Comparison of ENCODE assay signal across 9 mouse cellular contexts in the genomic region with DNA sequence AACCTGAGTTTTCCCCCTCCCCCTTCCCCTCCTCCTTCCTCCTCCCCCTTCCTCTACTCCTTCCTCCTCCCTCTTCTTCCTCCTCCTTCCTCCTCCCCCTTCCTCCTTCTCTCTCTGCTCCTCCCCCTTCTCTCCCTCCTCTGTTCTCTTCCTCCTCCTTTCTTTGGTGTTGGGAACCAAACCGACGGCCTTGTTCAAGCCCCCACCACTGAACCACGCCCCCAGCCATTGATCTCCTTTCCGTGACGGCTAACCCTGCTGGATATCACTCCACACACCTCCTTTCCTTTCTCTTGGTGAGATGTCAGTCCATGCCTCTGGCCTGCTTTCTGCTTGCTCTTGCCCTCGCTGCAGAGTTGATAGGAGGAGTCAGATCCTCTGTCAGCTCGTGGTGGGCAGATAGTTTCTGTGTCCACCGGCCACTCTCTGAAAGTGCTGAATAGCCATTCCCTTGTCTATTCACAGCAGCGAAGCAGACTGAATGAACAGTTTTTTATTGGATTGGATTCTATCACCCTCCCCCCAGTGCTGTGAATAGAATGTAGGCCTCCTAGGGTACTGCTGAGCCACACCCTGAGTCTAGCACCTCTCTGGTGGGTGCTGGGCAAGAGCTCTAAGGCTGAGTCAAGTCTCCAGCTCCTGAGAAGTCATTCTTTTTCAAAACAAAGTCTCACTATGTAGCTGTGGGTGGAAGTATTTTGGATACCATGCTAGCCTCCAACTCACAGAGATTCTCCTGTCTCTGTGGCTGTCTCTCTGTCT. TPM values are rescaled to one million over a fixed set of nuclear protein-coding genes. Genes with fewer than 3 reads are reported as not detected.
DNase-seq lines count a peak whose midpoint lies in the region; ATAC-seq and TF ChIP-seq lines count a peak whose summit lies in the region.
"Had no signal": no experiment of that assay in that cellular context is flagged by ENCODE, and none has a peak within 500 bp of the region (broad histone marks: within the 10 kb centered on the region; RNA-seq: fewer than 3 reads in every experiment).

A gene (minus strand): TSS at position 416 of the 762 bp plus-strand sequence.

- ATAC-seq in forebrain, embryonic 13.5 days: no peak
- no peak; the same call in 1 of the 2 replicates for ATAC-seq in forebrain, embryonic 15.5 days (replicated peaks)
- peak; percentile 11; the same call in 1 of the 2 replicates for ATAC-seq in embryonic facial prominence, embryonic 14.5 days (ENCODE audit: low read depth)
- no peak for ATAC-seq in liver, embryonic 14.5 days (ENCODE audit: insufficient read depth)

- DNase-seq in CD4-positive, CD25-positive, alpha-beta regulatory T cell, adult 2 months (ENCODE audit: low read depth, low spot score): peak; percentile 69
- peak; percentile 30 for DNase-seq in embryonic facial prominence, embryonic 14.5 days (ENCODE audit: low spot score)
- no peak for DNase-seq in liver, embryonic 14.5 days (ENCODE audit: low read depth in 3 of 3, low spot score in 3 of 3)
- peak; percentile 18 for DNase-seq in splenic B cell, adult 2 months (ENCODE audit: low read depth, low spot score)
- no peak for DNase-seq in cerebellum, adult 9-10 months
- DNase-seq in frontal cortex, postnatal 25 days (ENCODE audit: low spot score in 2 of 2): no peak

- no peak within 1 kb of the TSS for H3K9ac ChIP-seq in forebrain, embryonic 13.5 days
- H3K9ac ChIP-seq in forebrain, embryonic 15.5 days (replicated peaks): no peak within 1 kb of the TSS
- H3K9ac ChIP-seq in embryonic facial prominence, embryonic 14.5 days (ENCODE audit: low read depth, low read length): no peak within 1 kb of the TSS
- H3K9ac ChIP-seq in liver, embryonic 14.5 days (replicated peaks): peak within 1 kb of the TSS; percentile 11; the same call in 1 of the 2 replicates

- H3K9me3 ChIP-seq in forebrain, embryonic 13.5 days (replicated peaks): no peaks in the 10 kb centered on the region
- H3K9me3 ChIP-seq in forebrain, embryonic 15.5 days: no peaks in the 10 kb centered on the region
- H3K9me3 ChIP-seq in embryonic facial prominence, embryonic 14.5 days (ENCODE audit: control insufficient read depth, low read length): no peaks in the 10 kb centered on the region
- no peaks in the 10 kb centered on the region for H3K9me3 ChIP-seq in liver, embryonic 14.5 days (ENCODE audit: control insufficient read depth, low read length)

- peaks cover 17% of the 10 kb centered on the region for H3K4me1 ChIP-seq in forebrain, embryonic 13.5 days
- peaks cover 15% of the 10 kb centered on the region for H3K4me1 ChIP-seq in forebrain, embryonic 15.5 days
- H3K4me1 ChIP-seq in embryonic facial prominence, embryonic 14.5 days (ENCODE audit: control insufficient read depth, insufficient read depth, low read length): peaks cover 10% of the 10 kb centered on the region
- H3K4me1 ChIP-seq in liver, embryonic 14.5 days (replicated peaks; ENCODE audit: control insufficient read depth in 2 of 2, insufficient read depth in 2 of 2, low read length in 1 of 2): peaks cover 30% of the 10 kb centered on the region in 2 experiments

- 0 out of 2 replicates have a peak within 1 kb of the TSS, but pooled peaks have one; percentile 29 for H3K4me2 ChIP-seq in forebrain, embryonic 13.5 days
- no peak within 1 kb of the TSS for H3K4me2 ChIP-seq in forebrain, embryonic 15.5 days (replicated peaks)
- peak within 1 kb of the TSS; percentile 18; the same call in 1 of the 2 replicates for H3K4me2 ChIP-seq in embryonic facial prominence, embryonic 14.5 days (ENCODE audit: low read depth, low read length)
- H3K4me2 ChIP-seq in liver, embryonic 14.5 days (ENCODE audit: low read depth): peak within 1 kb of the TSS; percentile 56

- H3K27me3 ChIP-seq in forebrain, embryonic 13.5 days: no peaks in the 10 kb centered on the region
- H3K27me3 ChIP-seq in forebrain, embryonic 15.5 days: no peaks in the 10 kb centered on the region
- no peaks in the 10 kb centered on the region for H3K27me3 ChIP-seq in embryonic facial prominence, embryonic 14.5 days (replicated peaks; ENCODE audit: control insufficient read depth, insufficient read depth, low read length)
- H3K27me3 ChIP-seq in liver, embryonic 14.5 days (ENCODE audit: control insufficient read depth, insufficient read depth, low read length): no peaks in the 10 kb centered on the region
- no peaks in the 10 kb centered on the region for H3K27me3 ChIP-seq in splenic B cell, adult 2 months (ENCODE audit: control insufficient read depth, insufficient read depth, low read length, poor library complexity, severe bottlenecking)

- H3K27ac ChIP-seq in forebrain, embryonic 13.5 days: peak within 1 kb of the TSS; percentile 31; the same call in 1 of the 2 replicates
- H3K27ac ChIP-seq in forebrain, embryonic 15.5 days (replicated peaks): no peak within 1 kb of the TSS; the same call in 1 of the 2 replicates
- peak within 1 kb of the TSS; percentile 22 for H3K27ac ChIP-seq in embryonic facial prominence, embryonic 14.5 days (replicated peaks; ENCODE audit: low read depth, low read length)
- peak within 1 kb of the TSS; percentile 6; the same call in 1 of the 2 replicates for H3K27ac ChIP-seq in liver, embryonic 14.5 days

- no peak within 1 kb of the TSS for H3K4me3 ChIP-seq in forebrain, embryonic 13.5 days
- no peak within 1 kb of the TSS for H3K4me3 ChIP-seq in forebrain, embryonic 15.5 days
- H3K4me3 ChIP-seq in embryonic facial prominence, embryonic 14.5 days (ENCODE audit: low read depth, low read length): no peak within 1 kb of the TSS
- peak within 1 kb of the TSS in 1 of 2 experiments; percentile 10; a peak in 1 of 4 replicates for H3K4me3 ChIP-seq in liver, embryonic 14.5 days (ENCODE audit: insufficient read depth in 1 of 2, low read depth in 2 of 2, low read length in 2 of 2)
- H3K4me3 ChIP-seq: myocyte had no signal

- WGBS in forebrain, embryonic 13.5 days: 2% methylated on average over 9 of the region's 9 CpGs
- WGBS in forebrain, embryonic 15.5 days: 2% methylated on average over 9 of the region's 9 CpGs
- 7% methylated on average over 9 of the region's 9 CpGs for WGBS in embryonic facial prominence, embryonic 14.5 days
- WGBS in liver, embryonic 14.5 days (ENCODE audit: insufficient replicate concordance): 2% methylated on average over 9 of the region's 9 CpGs

- no peak for TF ChIP-seq EP300 in liver, embryonic 14.5 days (IDR thresholded peaks at IDR 0.05; ENCODE audit: low read depth)

- no peaks in the 10 kb centered on the region for H3K36me3 ChIP-seq in forebrain, embryonic 13.5 days (ENCODE audit: poor library complexity, severe bottlenecking)
- no peaks in the 10 kb centered on the region for H3K36me3 ChIP-seq in forebrain, embryonic 15.5 days
- H3K36me3 ChIP-seq in embryonic facial prominence, embryonic 14.5 days (ENCODE audit: control insufficient read depth, insufficient read depth, low read length): no peaks in the 10 kb centered on the region
- H3K36me3 ChIP-seq in liver, embryonic 14.5 days (replicated peaks; ENCODE audit: control insufficient read depth, insufficient read depth, low read depth): no peaks in the 10 kb centered on the region
- no peaks in the 10 kb centered on the region for H3K36me3 ChIP-seq in splenic B cell, adult 2 months (ENCODE audit: control insufficient read depth, insufficient read depth, low read length, poor library complexity, severe bottlenecking)

- no peak for TF ChIP-seq CTCF in liver, embryonic 14.5 days (IDR thresholded peaks at IDR 0.05; ENCODE audit: low read depth)

RNA-seq across cellular contexts. Expression of the gene that starts here (rescaled TPM):
- 0.78 and 0.84 TPM in 2 replicates for polyA plus RNA-seq in forebrain, embryonic 13.5 days (2015; fragmentation: Nextera tagmentation; extraction: Ambion mirVana)
- 0.40 and 0.75 TPM in 2 replicates for polyA plus RNA-seq in forebrain, embryonic 15.5 days (2015; fragmentation: Nextera tagmentation; extraction: Ambion mirVana)
- polyA plus RNA-seq in embryonic facial prominence, embryonic 14.5 days (2014; fragmentation: Nextera tagmentation; extraction: Ambion mirVana): 7.5 and 7.8 TPM in 2 replicates
- 19.4 and 20.1 TPM in 2 replicates for polyA plus RNA-seq in liver, embryonic 14.5 days (2012; rRNA removed)
- polyA plus RNA-seq in liver, embryonic 14.5 days (2014; fragmentation: Nextera tagmentation; extraction: Ambion mirVana): 19.8 and 21.5 TPM in 2 replicates

Comparison
In these comparisons a context has a peak if more than half of its experiments do, and no peak if none do; other contexts are left out.
1. DNase-seq: peak in CD4-positive, CD25-positive, alpha-beta regulatory T cell, adult 2 months (single experiment), embryonic facial prominence, embryonic 14.5 days (single experiment) and splenic B cell, adult 2 months (single experiment); none in liver, embryonic 14.5 days (0 of 3), cerebellum, adult 9-10 months (single experiment) and frontal cortex, postnatal 25 days (0 of 2).